ENCODE assay signal across 23 mouse cellular contexts in the genomic region with DNA sequence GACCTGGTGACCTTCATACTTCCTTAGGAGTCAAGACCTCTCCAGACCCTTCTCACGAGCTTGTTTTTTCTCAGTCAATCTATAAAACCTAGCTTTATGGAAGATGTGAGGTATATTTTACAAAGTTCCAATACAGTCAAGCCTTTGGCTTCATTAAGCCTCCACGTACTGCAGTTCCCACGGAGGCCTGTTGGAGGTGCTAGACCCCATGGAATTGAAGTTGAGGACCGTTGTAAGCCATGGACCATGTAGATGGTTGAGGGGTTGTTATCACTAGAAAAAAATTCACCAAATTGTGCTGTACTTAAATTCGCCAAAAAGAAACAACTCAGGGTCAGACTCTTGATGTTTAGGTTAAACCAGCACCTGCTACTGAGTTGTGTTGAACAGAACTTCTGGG. TPM values are rescaled to one million over a fixed set of nuclear protein-coding genes. Genes with fewer than 3 reads are reported as not detected.
A peak's percentile ranks its signal among the peaks of the same experiment; 100 is the strongest.
DNase-seq lines count a peak whose midpoint lies in the region; ATAC-seq and TF ChIP-seq lines count a peak whose summit lies in the region.
"Had no signal": no experiment of that assay in that cellular context is flagged by ENCODE, and none has a peak within 500 bp of the region (broad histone marks: within the 10 kb centered on the region; RNA-seq: fewer than 3 reads in every experiment).

No protein-coding gene starts in this region.

- no peaks in the 10 kb centered on the region for H3K36me3 ChIP-seq in heart, postnatal 0 days (replicated peaks; ENCODE audit: control insufficient read depth, insufficient read depth, low read length)
- no peaks in the 10 kb centered on the region for H3K36me3 ChIP-seq in liver, embryonic 14.5 days (replicated peaks; ENCODE audit: control insufficient read depth, insufficient read depth, low read depth)
- no peaks in the 10 kb centered on the region for H3K36me3 ChIP-seq in liver, embryonic 12.5 days
- no peaks in the 10 kb centered on the region for H3K36me3 ChIP-seq in E14TG2a.4 (ENCODE audit: insufficient read depth, low read length)
- H3K36me3 ChIP-seq: embryonic facial prominence, embryonic 10.5 days; heart, embryonic 15.5 days; hindbrain, embryonic 12.5 days; limb, embryonic 15.5 days; neural tube, embryonic 13.5 days had no signal

- no peak overlapping the region for H3K27ac ChIP-seq in heart, postnatal 0 days (ENCODE audit: low read depth)
- no peak overlapping the region for H3K27ac ChIP-seq in liver, embryonic 14.5 days
- no peak overlapping the region for H3K27ac ChIP-seq in liver, embryonic 12.5 days
- H3K27ac ChIP-seq: embryonic facial prominence, embryonic 10.5 days; heart, embryonic 15.5 days; hindbrain, embryonic 12.5 days; limb, embryonic 15.5 days; neural tube, embryonic 13.5 days had no signal

- no peak overlapping the region for H3K4me3 ChIP-seq in heart, postnatal 0 days (ENCODE audit: low read depth, low read length)
- no peak overlapping the region for H3K4me3 ChIP-seq in liver, embryonic 14.5 days (ENCODE audit: insufficient read depth in 1 of 2, low read depth in 2 of 2, low read length in 2 of 2)
- H3K4me3 ChIP-seq in liver, embryonic 12.5 days = no peak overlapping the region
- H3K4me3 ChIP-seq in E14TG2a.4 (replicated peaks; ENCODE audit: low read length) = no peak overlapping the region
- H3K4me3 ChIP-seq: embryonic facial prominence, embryonic 10.5 days; heart, embryonic 15.5 days; hindbrain, embryonic 12.5 days; limb, embryonic 15.5 days; neural tube, embryonic 13.5 days had no signal

- H3K4me2 ChIP-seq in heart, postnatal 0 days (ENCODE audit: low read depth, low read length) = no peak overlapping the region
- no peak overlapping the region for H3K4me2 ChIP-seq in liver, embryonic 14.5 days (ENCODE audit: low read depth)
- no peak overlapping the region for H3K4me2 ChIP-seq in liver, embryonic 12.5 days
- H3K4me2 ChIP-seq: heart, embryonic 15.5 days; hindbrain, embryonic 12.5 days; limb, embryonic 15.5 days; neural tube, embryonic 13.5 days had no signal

- WGBS in heart, postnatal 0 days = 53% methylated on average over 5 of the region's 5 CpGs
- 46% methylated on average over 5 of the region's 5 CpGs for WGBS in liver, embryonic 14.5 days (ENCODE audit: insufficient replicate concordance)
- 45% methylated on average over 5 of the region's 5 CpGs for WGBS in liver, embryonic 12.5 days (ENCODE audit: insufficient replicate concordance)

- no peaks in the 10 kb centered on the region for H3K4me1 ChIP-seq in heart, postnatal 0 days (ENCODE audit: control insufficient read depth, insufficient read depth)
- H3K4me1 ChIP-seq in liver, embryonic 14.5 days (replicated peaks; ENCODE audit: control insufficient read depth in 2 of 2, insufficient read depth in 2 of 2, low read length in 1 of 2) = no peaks in the 10 kb centered on the region
- H3K4me1 ChIP-seq in liver, embryonic 12.5 days = no peaks in the 10 kb centered on the region
- peaks cover 12% of the 10 kb centered on the region for H3K4me1 ChIP-seq in E14TG2a.4 (replicated peaks; ENCODE audit: low read depth, low read length)
- H3K4me1 ChIP-seq: neural tube, embryonic 13.5 days had no signal

- intact Hi-C loops in heart, postnatal 14 days (cut with DNase I) = loop anchor here (10.0 kb wide), 1 partner anchor 421 kb away; no protein-coding TSS in a partner anchor

- peaks cover 8% of the 10 kb centered on the region; the same call in 1 of the 2 replicates for H3K27me3 ChIP-seq in heart, postnatal 0 days (ENCODE audit: control insufficient read depth, insufficient read depth, low read length)
- no peaks in the 10 kb centered on the region for H3K27me3 ChIP-seq in liver, embryonic 14.5 days (ENCODE audit: control insufficient read depth, insufficient read depth, low read length)
- H3K27me3 ChIP-seq in liver, embryonic 12.5 days (replicated peaks) = peaks cover 6% of the 10 kb centered on the region; the same call in 1 of the 2 replicates
- peaks cover 14% of the 10 kb centered on the region for H3K27me3 ChIP-seq in E14TG2a.4 (ENCODE audit: insufficient read depth, low read length)
- H3K27me3 ChIP-seq: hindbrain, embryonic 12.5 days; neural tube, embryonic 13.5 days had no signal

- no peak overlapping the region for H3K9ac ChIP-seq in heart, postnatal 0 days (replicated peaks; ENCODE audit: low read depth, low read length)
- no peak overlapping the region for H3K9ac ChIP-seq in liver, embryonic 14.5 days (replicated peaks)
- H3K9ac ChIP-seq in liver, embryonic 12.5 days = no peak overlapping the region
- H3K9ac ChIP-seq: heart, embryonic 15.5 days; hindbrain, embryonic 12.5 days; limb, embryonic 15.5 days; neural tube, embryonic 13.5 days had no signal

- H3K9me3 ChIP-seq in heart, postnatal 0 days (replicated peaks; ENCODE audit: control insufficient read depth, low read length) = no peaks in the 10 kb centered on the region
- H3K9me3 ChIP-seq in liver, embryonic 14.5 days (ENCODE audit: control insufficient read depth, low read length) = no peaks in the 10 kb centered on the region
- H3K9me3 ChIP-seq in liver, embryonic 12.5 days (replicated peaks) = no peaks in the 10 kb centered on the region
- no peaks in the 10 kb centered on the region for H3K9me3 ChIP-seq in E14TG2a.4 (ENCODE audit: low read length)
- H3K9me3 ChIP-seq: embryonic facial prominence, embryonic 10.5 days; heart, embryonic 15.5 days; hindbrain, embryonic 12.5 days; limb, embryonic 15.5 days; neural tube, embryonic 13.5 days had no signal

- TF ChIP-seq CTCF in heart, postnatal 0 days (IDR thresholded peaks at IDR 0.05; ENCODE audit: low read depth) = 0 out of 2 replicates have a peak, but pooled peaks have one; percentile 4
- peak; percentile 31 for TF ChIP-seq CTCF in liver, embryonic 14.5 days (IDR thresholded peaks at IDR 0.05; ENCODE audit: low read depth)
- peak; percentile 90 for TF ChIP-seq CTCF in E14TG2a.4 (conservative IDR thresholded peaks at IDR 0.05; ENCODE audit: low read length)

- no peak for ATAC-seq in heart, postnatal 0 days (ENCODE audit: insufficient read depth, low read depth)
- no peak for ATAC-seq in liver, embryonic 14.5 days (ENCODE audit: insufficient read depth)
- ATAC-seq in liver, embryonic 12.5 days = no peak
- ATAC-seq: forebrain, embryonic 14.5 days; intestine, embryonic 16.5 days had no signal

- TF ChIP-seq EP300 in heart, postnatal 0 days (IDR thresholded peaks at IDR 0.05; ENCODE audit: low read depth) = no peak
- no peak for TF ChIP-seq EP300 in liver, embryonic 14.5 days (IDR thresholded peaks at IDR 0.05; ENCODE audit: low read depth)

- no peak for DNase-seq in heart, postnatal 0 days (ENCODE audit: low spot score)
- no peak for DNase-seq in heart, postnatal 14 days
- DNase-seq in liver, embryonic 14.5 days (ENCODE audit: low read depth in 3 of 3, low spot score in 3 of 3) = no peak
- peak; percentile 44 for DNase-seq in ZHBTc4 (ENCODE audit: low read depth, low spot score)
- no peak for DNase-seq in frontal cortex, postnatal 25 days (ENCODE audit: low spot score in 2 of 2)
- DNase-seq: adrenal gland, adult 8-10 months; cerebellum, adult 11-12 months; cerebellum, postnatal 25 days; heart, adult 18-20 months; kidney, postnatal 36 days; right cerebral cortex, postnatal 25 days; thymus, postnatal 36 days had no signal

RNA-seq across cellular contexts. Expression of a gene that starts 9.1 kb away (rescaled TPM):
- 0.12 TPM in 1 of 2 replicates, not detected in the other for total RNA-seq in heart, postnatal 0 days (2014; rRNA removed; ENCODE audit: low replicate concordance)
- polyA plus RNA-seq in heart, postnatal 0 days (2015; fragmentation: Nextera tagmentation; extraction: Ambion mirVana) = 0.08 TPM in 1 of 2 replicates, not detected in the other
- total RNA-seq in heart, postnatal 14 days (2021) = not detected
- not detected in 2 replicates for polyA plus RNA-seq in liver, embryonic 14.5 days (2012; rRNA removed)
- not detected in 2 replicates for polyA plus RNA-seq in liver, embryonic 14.5 days (2014; fragmentation: Nextera tagmentation; extraction: Ambion mirVana)
- not detected in 2 replicates for polyA plus RNA-seq in liver, embryonic 12.5 days (2016; fragmentation: Nextera tagmentation; extraction: Ambion mirVana)
- total RNA-seq: megakaryocyte-erythroid progenitor cell, adult 5-6 weeks had no signal

RNA-seq across cellular contexts. Expression of a gene that starts 49.5 kb away (rescaled TPM):
- total RNA-seq in heart, postnatal 0 days (2014; rRNA removed; ENCODE audit: low replicate concordance) = 0.46 TPM in 1 of 2 replicates, not detected in the other
- 0.18 and 0.29 TPM in 2 replicates for polyA plus RNA-seq in heart, postnatal 0 days (2015; fragmentation: Nextera tagmentation; extraction: Ambion mirVana)
- total RNA-seq in heart, postnatal 14 days (2021) = under 1 TPM; 0.14 to 0.17 TPM
- 0.06 and 0.16 TPM in 2 replicates for polyA plus RNA-seq in liver, embryonic 14.5 days (2012; rRNA removed)
- polyA plus RNA-seq in liver, embryonic 14.5 days (2014; fragmentation: Nextera tagmentation; extraction: Ambion mirVana) = not detected in 2 replicates
- polyA plus RNA-seq in liver, embryonic 12.5 days (2016; fragmentation: Nextera tagmentation; extraction: Ambion mirVana) = 0.14 and 0.18 TPM in 2 replicates
- total RNA-seq: gastrocnemius, adult 18-20 months; megakaryocyte-erythroid progenitor cell, adult 5-6 weeks had no signal

Comparison
In these comparisons a context has a peak if more than half of its experiments do, and no peak if none do; other contexts are left out.
1. CTCF ChIP-seq: peak in every context shown above with its lines; median percentile 90 in E14TG2a.4; 31 in liver, embryonic 14.5 days; 4 in heart, postnatal 0 days.